ENCODE assay signal across 9 mouse cellular contexts in the genomic region with DNA sequence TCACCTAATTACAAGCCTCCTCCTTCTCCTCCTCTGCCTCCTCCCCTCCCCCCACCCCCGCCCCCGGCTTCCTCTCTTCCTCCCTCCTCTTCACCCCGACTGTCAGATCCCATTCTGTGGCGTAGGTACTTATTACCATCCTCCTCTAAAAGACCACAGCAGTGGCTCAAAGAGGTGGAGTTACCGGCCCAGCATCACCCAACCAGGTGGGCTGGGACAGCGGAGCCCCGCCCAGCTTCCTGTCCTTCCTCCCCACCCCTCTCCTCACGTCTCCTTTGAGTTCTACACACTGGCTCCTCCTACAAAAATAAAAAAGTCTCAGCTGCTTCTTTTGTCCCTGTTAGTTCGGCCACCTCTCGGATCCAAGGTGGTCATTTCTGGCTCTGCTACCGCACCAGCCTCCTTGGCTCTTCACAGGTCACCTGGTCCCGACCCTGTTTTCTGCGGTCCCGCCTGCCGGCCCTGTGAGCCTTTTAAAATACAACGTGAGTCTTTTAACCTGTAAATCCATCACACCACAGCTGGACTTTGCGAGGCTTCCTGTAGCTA. TPM values are rescaled to one million over a fixed set of nuclear protein-coding genes. Genes with fewer than 3 reads are reported as not detected.
DNase-seq lines count a peak whose midpoint lies in the region; ATAC-seq and TF ChIP-seq lines count a peak whose summit lies in the region.
"Had no signal": no experiment of that assay in that cellular context is flagged by ENCODE, and none has a peak within 500 bp of the region (broad histone marks: within the 10 kb centered on the region; RNA-seq: fewer than 3 reads in every experiment).

No protein-coding gene starts in this region.

- WGBS in forebrain, embryonic 16.5 days: 10% methylated on average over 16 of the region's 17 CpGs
- 11% methylated on average over 17 of the region's 17 CpGs for WGBS in midbrain, postnatal 0 days

- H3K36me3 ChIP-seq in testis, adult 2 months (ENCODE audit: control insufficient read depth, insufficient read depth, low read length): no peaks in the 10 kb centered on the region
- H3K36me3 ChIP-seq in forebrain, embryonic 16.5 days (ENCODE audit: control insufficient read depth, insufficient read depth): no peaks in the 10 kb centered on the region
- no peaks in the 10 kb centered on the region for H3K36me3 ChIP-seq in midbrain, postnatal 0 days (ENCODE audit: insufficient read depth, low read length)

- H3K9ac ChIP-seq in forebrain, embryonic 16.5 days (replicated peaks; ENCODE audit: low read depth, low read length): 0 out of 2 replicates have a peak overlapping the region, but pooled peaks have one; percentile 20
- 0 out of 2 replicates have a peak overlapping the region, but pooled peaks have one; percentile 29 for H3K9ac ChIP-seq in midbrain, postnatal 0 days (replicated peaks; ENCODE audit: low read length, poor library complexity, severe bottlenecking)

- H3K4me3 ChIP-seq in testis, adult 2 months (ENCODE audit: control insufficient read depth, low read depth, low read length): peak overlapping the region; percentile 6
- H3K4me3 ChIP-seq in forebrain, embryonic 16.5 days (replicated peaks; ENCODE audit: low read length): peak overlapping the region; percentile 9; the same call in 1 of the 2 replicates
- H3K4me3 ChIP-seq in midbrain, postnatal 0 days (ENCODE audit: low read depth, low read length): 0 out of 2 replicates have a peak overlapping the region, but pooled peaks have one; percentile 6

- 0 out of 2 replicates have a peak, but pooled peaks have one; percentile 47 for ATAC-seq in forebrain, embryonic 16.5 days
- ATAC-seq in midbrain, postnatal 0 days (ENCODE audit: low FRiP score): no peak

- no peak for TF ChIP-seq POLR2A in testis, adult 2 months (IDR thresholded peaks at IDR 0.05; ENCODE audit: control insufficient read depth, low read depth, low read length)

- H3K27ac ChIP-seq in testis, adult 2 months (ENCODE audit: control insufficient read depth, insufficient read depth, low read depth, low read length): no peak overlapping the region
- no peak overlapping the region for H3K27ac ChIP-seq in forebrain, embryonic 16.5 days (ENCODE audit: low read length)
- H3K27ac ChIP-seq in midbrain, postnatal 0 days (ENCODE audit: low read depth, low read length): 0 out of 2 replicates have a peak overlapping the region, but pooled peaks have one; percentile 32

- H3K27me3 ChIP-seq in testis, adult 2 months (ENCODE audit: control insufficient read depth, insufficient read depth, low read length): no peaks in the 10 kb centered on the region; the same call in 1 of the 2 replicates
- H3K27me3 ChIP-seq in forebrain, embryonic 16.5 days (replicated peaks; ENCODE audit: control insufficient read depth, insufficient read depth, low read length): no peaks in the 10 kb centered on the region; the same call in 1 of the 2 replicates
- no peaks in the 10 kb centered on the region for H3K27me3 ChIP-seq in midbrain, postnatal 0 days (ENCODE audit: insufficient read depth, low read length)

- H3K4me2 ChIP-seq in forebrain, embryonic 16.5 days (ENCODE audit: low read length): peak overlapping the region; percentile 30
- H3K4me2 ChIP-seq in midbrain, postnatal 0 days (ENCODE audit: low read depth, low read length, poor library complexity, severe bottlenecking): peak overlapping the region; percentile 34

- TF ChIP-seq CTCF in testis, adult 2 months (IDR thresholded peaks at IDR 0.05; ENCODE audit: control insufficient read depth, insufficient read depth, insufficient replicate concordance, low read depth, low read length): no peak
- TF ChIP-seq CTCF in midbrain, postnatal 0 days (IDR thresholded peaks at IDR 0.05): no peak

- no peak for DNase-seq in testis, postnatal 10 days (ENCODE audit: low spot score)
- DNase-seq in kidney, postnatal 36 days: peak; percentile 46 to 54
- DNase-seq in midbrain, postnatal 0 days (ENCODE audit: low spot score): no peak
- no peak for DNase-seq in urinary bladder, postnatal 36 days (ENCODE audit: low spot score in 2 of 2)
- no peak for DNase-seq in layer of hippocampus, adult 9-11 months
- DNase-seq in adrenal gland, postnatal 25 days: no peak

- H3K9me3 ChIP-seq in forebrain, embryonic 16.5 days (ENCODE audit: control insufficient read depth, low read length): no peaks in the 10 kb centered on the region
- H3K9me3 ChIP-seq in midbrain, postnatal 0 days (ENCODE audit: low read length): no peaks in the 10 kb centered on the region

- peaks cover 17% of the 10 kb centered on the region for H3K4me1 ChIP-seq in testis, adult 2 months (ENCODE audit: control insufficient read depth, insufficient read depth, low read length)
- H3K4me1 ChIP-seq in forebrain, embryonic 16.5 days (replicated peaks; ENCODE audit: control insufficient read depth, insufficient read depth, low read length): peaks cover 23% of the 10 kb centered on the region
- peaks cover 10% of the 10 kb centered on the region; the same call in 1 of the 2 replicates for H3K4me1 ChIP-seq in midbrain, postnatal 0 days (ENCODE audit: insufficient read depth, low read length)

RNA-seq across cellular contexts. Expression of gene Fndc5, which starts 6.0 kb away (rescaled TPM):
- 9.1 and 11.0 TPM in 2 replicates for polyA plus RNA-seq in testis, adult 2 months (2012; rRNA removed)
- polyA plus RNA-seq in forebrain, embryonic 16.5 days (2015; fragmentation: Nextera tagmentation; extraction: Ambion mirVana): 2.5 and 2.8 TPM in 2 replicates
- 22.5 and 36.3 TPM in 2 replicates for total RNA-seq in midbrain, postnatal 0 days (2014; rRNA removed)
- 14.6 and 16.1 TPM in 2 replicates for polyA plus RNA-seq in midbrain, postnatal 0 days (2015; fragmentation: Nextera tagmentation; extraction: Ambion mirVana)
- 3.9 and 6.6 TPM in 2 replicates for total RNA-seq in adrenal gland, postnatal 25 days (2021)

RNA-seq across cellular contexts. Expression of gene Hpca, which starts 9.0 kb away (rescaled TPM):
- polyA plus RNA-seq in testis, adult 2 months (2012; rRNA removed): 9.3 and 10.2 TPM in 2 replicates
- polyA plus RNA-seq in forebrain, embryonic 16.5 days (2015; fragmentation: Nextera tagmentation; extraction: Ambion mirVana): 57.9 and 63.4 TPM in 2 replicates
- total RNA-seq in midbrain, postnatal 0 days (2014; rRNA removed): 282 and 292 TPM in 2 replicates
- polyA plus RNA-seq in midbrain, postnatal 0 days (2015; fragmentation: Nextera tagmentation; extraction: Ambion mirVana): 217 and 238 TPM in 2 replicates
- 0.81 and 1.2 TPM in 2 replicates for total RNA-seq in adrenal gland, postnatal 25 days (2021)

RNA-seq across cellular contexts. Expression of gene Tmem54, which starts 25.5 kb away (rescaled TPM):
- polyA plus RNA-seq in testis, adult 2 months (2012; rRNA removed): 0.42 and 2.4 TPM in 2 replicates
- not detected in 2 replicates for polyA plus RNA-seq in forebrain, embryonic 16.5 days (2015; fragmentation: Nextera tagmentation; extraction: Ambion mirVana)
- 0.99 TPM in 1 of 2 replicates, not detected in the other for total RNA-seq in midbrain, postnatal 0 days (2014; rRNA removed)
- polyA plus RNA-seq in midbrain, postnatal 0 days (2015; fragmentation: Nextera tagmentation; extraction: Ambion mirVana): 0.21 TPM in 1 of 2 replicates, not detected in the other
- total RNA-seq in adrenal gland, postnatal 25 days (2021): not detected in 2 replicates
- polyA plus RNA-seq: cortical plate, adult 2 months had no signal

RNA-seq across cellular contexts. Expression of gene S100pbp, which starts 58.7 kb away (rescaled TPM):
- polyA plus RNA-seq in testis, adult 2 months (2012; rRNA removed): 26.8 and 34.6 TPM in 2 replicates
- 16.9 and 17.2 TPM in 2 replicates for polyA plus RNA-seq in forebrain, embryonic 16.5 days (2015; fragmentation: Nextera tagmentation; extraction: Ambion mirVana)
- 49.6 and 59.5 TPM in 2 replicates for total RNA-seq in midbrain, postnatal 0 days (2014; rRNA removed)
- polyA plus RNA-seq in midbrain, postnatal 0 days (2015; fragmentation: Nextera tagmentation; extraction: Ambion mirVana): 20.7 and 24.2 TPM in 2 replicates
- total RNA-seq in adrenal gland, postnatal 25 days (2021): 25.1 and 27.5 TPM in 2 replicates

RNA-seq across cellular contexts. Expression of gene Yars, which starts 58.7 kb away (rescaled TPM):
- polyA plus RNA-seq in testis, adult 2 months (2012; rRNA removed): 9.5 and 11.9 TPM in 2 replicates
- polyA plus RNA-seq in forebrain, embryonic 16.5 days (2015; fragmentation: Nextera tagmentation; extraction: Ambion mirVana): 116 and 122 TPM in 2 replicates
- total RNA-seq in midbrain, postnatal 0 days (2014; rRNA removed): 66.8 and 81.9 TPM in 2 replicates
- 107 and 111 TPM in 2 replicates for polyA plus RNA-seq in midbrain, postnatal 0 days (2015; fragmentation: Nextera tagmentation; extraction: Ambion mirVana)
- 96.4 and 99.5 TPM in 2 replicates for total RNA-seq in adrenal gland, postnatal 25 days (2021)

Comparison
In these comparisons a context has a peak if more than half of its experiments do, and no peak if none do; other contexts are left out.
1. DNase-seq: peak in kidney, postnatal 36 days (2 of 2); none in testis, postnatal 10 days (single experiment), midbrain, postnatal 0 days (single experiment), urinary bladder, postnatal 36 days (0 of 2), layer of hippocampus, adult 9-11 months (single experiment) and adrenal gland, postnatal 25 days (single experiment).
2. Peak in every context shown above with its lines, with median percentiles within 50 percentile points of each other: H3K4me3 ChIP-seq.